Mouse (Mus musculus) kidney, adult 2 months (tissue): ENCODE measurements around the gene Mt3.

Experiments used
- CTCF ChIP-seq: fragments of 200-500 bp; conservative IDR thresholded peaks from 2 replicates; pipeline ENCODE4 v1.5.1; 2011; ENCODE audit warnings: low read depth, mild to moderate bottlenecking, control low read depth, low read length, moderate library complexity, mixed read lengths; ENCODE audit not compliant: insufficient read depth, insufficient read length
- POLR2A ChIP-seq: fragments of 200-500 bp; IDR thresholded peaks from one replicate; pipeline ENCODE4 v1.6.1; 2011; ENCODE audit warnings: low read depth, low read length, control low read depth

DNA sequence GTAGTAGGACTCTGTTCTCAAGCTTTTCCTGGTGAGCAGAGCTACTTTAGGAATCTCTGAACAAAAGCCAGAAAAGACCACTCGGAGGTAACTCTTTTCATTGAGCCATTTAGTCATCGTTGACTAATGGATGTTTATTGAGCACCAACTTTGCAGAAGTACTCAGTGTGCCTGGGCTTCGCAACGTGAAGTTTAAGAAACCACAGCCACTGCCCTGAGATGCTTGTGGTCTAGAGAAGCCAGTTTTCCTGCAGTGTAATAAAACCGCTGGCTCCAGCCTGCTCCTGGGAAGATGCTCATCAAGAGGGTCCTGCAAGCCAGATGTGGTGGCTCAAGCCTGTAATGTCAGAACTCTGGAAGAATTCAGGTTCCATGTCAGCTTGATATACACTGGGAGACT, 20.3 kb upstream of the Mt3 start:
- TF ChIP-seq CTCF (no peak), POLR2A (no peak)
